Mouse (Mus musculus): ENCODE results near the gene Ubox5. TPM values are rescaled to one million over a fixed set of nuclear protein-coding genes. Genes with fewer than 3 reads are reported as not detected.
"Not testable (repeated sequence)": the region's sequence is repeated elsewhere in the genome, so short reads cannot be mapped to it uniquely, and the experiment has no call there.

The Ubox5 gene
- 10 to 100 TPM in 1 of 2 experiments, 1 to 10 TPM in 1; 9.8 to 10.7 TPM for total RNA-seq (2021)

- intact Hi-C loops (cut with DNase I) = no loop called here
- peak; percentile 90 to 94 for DNase-seq (ENCODE audit: low spot score in 2 of 2)
Observed at GRCm38 (mm10) chr2:130629839-130630203, at the start of gene Ubox5, which contains the start of gene Fastkd5. TSS of gene Ubox5 (minus strand) at chr2:130630038. TSS of gene Fastkd5 (minus strand) at chr2:130630027.

GRCm38 (mm10) chr2:130679154-130679553 lies 49.3 kb upstream of the Ubox5 start:
- intact Hi-C loops (cut with DNase I) = no loop called here
- no peak for DNase-seq (ENCODE audit: low spot score in 2 of 2)

- no peak for DNase-seq (ENCODE audit: low spot score in 2 of 2)
- intact Hi-C loops (cut with DNase I) = no loop called here
Observed at GRCm38 (mm10) chr2:130677211-130677610, 47.4 kb upstream of the Ubox5 start.

GRCm38 (mm10) chr2:130667559-130667958 lies 37.7 kb upstream of the Ubox5 start, which contains the start of gene Itpa:
TSS of gene Itpa (plus strand) at chr2:130667610.
- intact Hi-C loops (cut with DNase I) = loop anchor here (5.0 kb wide), 1 partner anchor 105 kb away; the partner anchor contains the start of gene Mrps26
- peak; percentile 86 to 93 for DNase-seq (ENCODE audit: low spot score in 2 of 2)

- peak; percentile 98 for DNase-seq (ENCODE audit: low spot score in 2 of 2)
- intact Hi-C loops (cut with DNase I) = loop anchor here (2.0 kb wide), 1 partner anchor 21 kb away; the partner anchor contains the start of gene Lzts3
Observed at GRCm38 (mm10) chr2:130664102-130664701, 34.4 kb upstream of the Ubox5 start, which contains the start of gene Ddrgk1. TSS of gene Ddrgk1 (minus strand) at chr2:130664659.

GRCm38 (mm10) chr2:130663342-130663741 lies 33.5 kb upstream of the Ubox5 start:
- intact Hi-C loops (cut with DNase I) = no loop called here
- no peak for DNase-seq (ENCODE audit: low spot score in 2 of 2)

- intact Hi-C loops (cut with DNase I) = no loop called here
- peak in 1 of 2 experiments; percentile 67 for DNase-seq (ENCODE audit: low spot score in 2 of 2)
Observed at GRCm38 (mm10) chr2:130658530-130658929, 28.7 kb upstream of the Ubox5 start.

- intact Hi-C loops (cut with DNase I) = loop anchor here (2.0 kb wide), 1 partner anchor 15 kb away; the partner anchor contains the start of gene Lzts3
Observed at GRCm38 (mm10) chr2:130657541-130657940, 27.7 kb upstream of the Ubox5 start.

GRCm38 (mm10) chr2:130656536-130656935 lies 26.7 kb upstream of the Ubox5 start:
- intact Hi-C loops (cut with DNase I) = loop anchor here (2.0 kb wide), 1 partner anchor 14 kb away; the partner anchor contains the start of gene Lzts3
- DNase-seq (ENCODE audit: low spot score in 2 of 2) = peak; percentile 52 to 96

More at GRCm38 (mm10) chr2:130657541-130657940, 27.7 kb upstream of the Ubox5 start:
- peak; percentile 82 to 96 for DNase-seq (ENCODE audit: low spot score in 2 of 2)

GRCm38 (mm10) chr2:130655660-130656339 lies 26.0 kb upstream of the Ubox5 start:
- intact Hi-C loops (cut with DNase I) = loop anchor here (2.0 kb wide), 1 partner anchor 13 kb away; the partner anchor contains the start of gene Lzts3
- DNase-seq (ENCODE audit: low spot score in 2 of 2) = no peak

- DNase-seq (ENCODE audit: low spot score in 2 of 2) = no peak
- intact Hi-C loops (cut with DNase I) = no loop called here
Observed at GRCm38 (mm10) chr2:130653760-130654159, 23.9 kb upstream of the Ubox5 start.

GRCm38 (mm10) chr2:130653303-130653702 lies 23.5 kb upstream of the Ubox5 start:
- intact Hi-C loops (cut with DNase I) = no loop called here
- DNase-seq (ENCODE audit: low spot score in 2 of 2) = peak in 1 of 2 experiments; percentile 92

- intact Hi-C loops (cut with DNase I); DNase-seq (ENCODE audit: low spot score in 2 of 2): not testable (repeated sequence)
Observed at GRCm38 (mm10) chr2:130649028-130649427, 19.2 kb upstream of the Ubox5 start.

GRCm38 (mm10) chr2:130645198-130645597 lies 15.4 kb upstream of the Ubox5 start:
- no peak for DNase-seq (ENCODE audit: low spot score in 2 of 2)
- intact Hi-C loops (cut with DNase I) = no loop called here

- DNase-seq (ENCODE audit: low spot score in 2 of 2) = peak; percentile 90 to 91
- intact Hi-C loops (cut with DNase I) = loop anchor here (2.0 kb wide), 2 partner anchors 14 to 22 kb away; partner anchors contain the start of gene Ddrgk1
Observed at GRCm38 (mm10) chr2:130642684-130643369, 13.0 kb upstream of the Ubox5 start, which contains the start of gene Lzts3. TSS of gene Lzts3 (minus strand) at chr2:130642803.

GRCm38 (mm10) chr2:130642197-130642660 lies 12.4 kb upstream of the Ubox5 start:
- peak; percentile 41 to 66 for DNase-seq (ENCODE audit: low spot score in 2 of 2)
- intact Hi-C loops (cut with DNase I) = loop anchor here (2.0 kb wide), 2 partner anchors 15 to 23 kb away; partner anchors contain the start of gene Ddrgk1

- DNase-seq (ENCODE audit: low spot score in 2 of 2) = no peak
- intact Hi-C loops (cut with DNase I) = loop anchor here (2.0 kb wide), 2 partner anchors 15 to 23 kb away; partner anchors contain the start of gene Ddrgk1
Observed at GRCm38 (mm10) chr2:130641351-130642025, 11.7 kb upstream of the Ubox5 start.

GRCm38 (mm10) chr2:130639276-130639675 lies 9.4 kb upstream of the Ubox5 start:
- intact Hi-C loops (cut with DNase I) = no loop called here
- DNase-seq (ENCODE audit: low spot score in 2 of 2) = peak in 1 of 2 experiments; percentile 26

- intact Hi-C loops (cut with DNase I) = no loop called here
Observed at GRCm38 (mm10) chr2:130638101-130638611, 8.3 kb upstream of the Ubox5 start.

More at GRCm38 (mm10) chr2:130638101-130638611, 8.3 kb upstream of the Ubox5 start:
- no peak for DNase-seq (ENCODE audit: low spot score in 2 of 2)

Measured in left cerebral cortex, postnatal 25 days (tissue).